Mouse (Mus musculus) kidney, postnatal 4 days (tissue): Measurements from ENCODE around the gene Zfp952.
A peak's percentile ranks its signal among the peaks of the same experiment; 100 is the strongest.
"Not testable (repeated sequence)": the region's sequence is repeated elsewhere in the genome, so short reads cannot be mapped to it uniquely, and the experiment has no call there.

Experiments used
- DNase-seq, 2 experiments: peaks; one replicate each; pipeline ENCODE4 v3.0.0; 2021; ENCODE audit warnings: mixed read lengths in 2 of 2

The Zfp952 gene

GRCm38 (mm10) chr17:32992699-32993474, at the start of gene Zfp952:
Gene Zfp952 (plus strand): TSS chr17:32993129.
- DNase-seq: peak; percentile 84 to 89

- no peak for DNase-seq
Measured at GRCm38 (mm10) chr17:32943661-32944060, 49.3 kb upstream of the Zfp952 start.

- DNase-seq: no peak
Measured at GRCm38 (mm10) chr17:32944402-32945035, 48.4 kb upstream of the Zfp952 start.

GRCm38 (mm10) chr17:32946716-32947115, 46.2 kb upstream of the Zfp952 start:
- no peak for DNase-seq

GRCm38 (mm10) chr17:32947215-32947914, 45.6 kb upstream of the Zfp952 start, which contains the start of gene Cyp4f13:
Gene Cyp4f13 (minus strand): TSS chr17:32947402.
- peak; percentile 99 to 100 for DNase-seq

- no peak for DNase-seq
Measured at GRCm38 (mm10) chr17:32950136-32950535, 42.8 kb upstream of the Zfp952 start.

GRCm38 (mm10) chr17:32951006-32951405, 41.9 kb upstream of the Zfp952 start:
- DNase-seq: no peak

GRCm38 (mm10) chr17:32951441-32951840, 41.5 kb upstream of the Zfp952 start:
- DNase-seq: peak; percentile 94

- DNase-seq: peak in 1 of 2 experiments; percentile 21
Measured at GRCm38 (mm10) chr17:32965253-32965622, 27.7 kb upstream of the Zfp952 start.

- peak; percentile 86 to 91 for DNase-seq
Measured at GRCm38 (mm10) chr17:32965623-32966290, 27.2 kb upstream of the Zfp952 start, which contains the start of gene Zfp472. Gene Zfp472 (plus strand): TSS chr17:32965814.

- DNase-seq: no peak
Measured at GRCm38 (mm10) chr17:32981361-32981760, 11.6 kb upstream of the Zfp952 start.

- DNase-seq: no peak
Measured at GRCm38 (mm10) chr17:32986301-32986700, 6.6 kb upstream of the Zfp952 start.

- DNase-seq: peak in 1 of 2 experiments; percentile 24
Measured at GRCm38 (mm10) chr17:32991965-32992698, 797 bp upstream of the Zfp952 start.

GRCm38 (mm10) chr17:32998492-32998891, 5.6 kb downstream of the Zfp952 start:
- no peak for DNase-seq

- no peak for DNase-seq
Measured at GRCm38 (mm10) chr17:33008337-33008736, 15.4 kb downstream of the Zfp952 start.

GRCm38 (mm10) chr17:33020434-33020833, 27.5 kb downstream of the Zfp952 start:
- not testable (repeated sequence) for DNase-seq

GRCm38 (mm10) chr17:33032376-33032775, 39.4 kb downstream of the Zfp952 start:
- DNase-seq: no peak

GRCm38 (mm10) chr17:33032900-33033891, 40.3 kb downstream of the Zfp952 start, which contains the start of gene Zfp763:
Gene Zfp763 (minus strand): TSS chr17:33033402.
- peak; percentile 83 to 90 for DNase-seq
